Mouse (Mus musculus): Measurements from ENCODE around the gene Clcnkb.
A peak's percentile ranks its signal among the peaks of the same experiment; 100 is the strongest.

Gene Clcnkb

GRCm38 (mm10) chr4:141404518-141405313 is 11.1 kb downstream of the Clcnkb start:
- DNase-seq (ENCODE audit: low spot score) = peak; percentile 93

- DNase-seq (ENCODE audit: low spot score) = no peak
Measured at GRCm38 (mm10) chr4:141400171-141400570, 15.6 kb downstream of the Clcnkb start.

- no peak for DNase-seq (ENCODE audit: low spot score)
Measured at GRCm38 (mm10) chr4:141398545-141398944, 17.3 kb downstream of the Clcnkb start, which contains the start of gene Clcnka. Clcnka (minus strand) TSS chr4:141398724.

GRCm38 (mm10) chr4:141397861-141398260 is 18.0 kb downstream of the Clcnkb start:
- no peak for DNase-seq (ENCODE audit: low spot score)

GRCm38 (mm10) chr4:141394751-141395150 is 21.1 kb downstream of the Clcnkb start:
- no peak for DNase-seq (ENCODE audit: low spot score)

GRCm38 (mm10) chr4:141391293-141391692 is 24.5 kb downstream of the Clcnkb start:
- DNase-seq (ENCODE audit: low spot score) = no peak

GRCm38 (mm10) chr4:141389366-141390150 is 26.3 kb downstream of the Clcnkb start:
- no peak for DNase-seq (ENCODE audit: low spot score)

GRCm38 (mm10) chr4:141387933-141388332 is 27.9 kb downstream of the Clcnkb start:
- no peak for DNase-seq (ENCODE audit: low spot score)

GRCm38 (mm10) chr4:141387093-141387784 is 28.6 kb downstream of the Clcnkb start:
- DNase-seq (ENCODE audit: low spot score) = peak; percentile 86

GRCm38 (mm10) chr4:141386150-141386549 is 29.7 kb downstream of the Clcnkb start:
- no peak for DNase-seq (ENCODE audit: low spot score)

GRCm38 (mm10) chr4:141385275-141385674 is 30.5 kb downstream of the Clcnkb start:
- DNase-seq (ENCODE audit: low spot score) = peak; percentile 59

- DNase-seq (ENCODE audit: low spot score) = peak; percentile 62
Measured at GRCm38 (mm10) chr4:141382406-141382805, 33.4 kb downstream of the Clcnkb start.

GRCm38 (mm10) chr4:141379674-141380073 is 36.1 kb downstream of the Clcnkb start:
- no peak for DNase-seq (ENCODE audit: low spot score)

GRCm38 (mm10) chr4:141372426-141372825 is 43.4 kb downstream of the Clcnkb start:
- DNase-seq (ENCODE audit: low spot score) = no peak

GRCm38 (mm10) chr4:141367997-141368791 is 47.6 kb downstream of the Clcnkb start, which contains the start of gene Fam131c:
Fam131c (plus strand) TSS chr4:141368220.
- no peak for DNase-seq (ENCODE audit: low spot score)

GRCm38 (mm10) chr4:141365876-141366275 is 49.9 kb downstream of the Clcnkb start:
- no peak for DNase-seq (ENCODE audit: low spot score)

- no peak for DNase-seq (ENCODE audit: low spot score)
Measured at GRCm38 (mm10) chr4:141365126-141365525, 50.7 kb downstream of the Clcnkb start.

- peak; percentile 93 for DNase-seq (ENCODE audit: low spot score)
Measured at GRCm38 (mm10) chr4:141362937-141363548, 52.8 kb downstream of the Clcnkb start.

GRCm38 (mm10) chr4:141360846-141361245 is 55.0 kb downstream of the Clcnkb start:
- DNase-seq (ENCODE audit: low spot score) = no peak

- no peak for DNase-seq (ENCODE audit: low spot score)
Measured at GRCm38 (mm10) chr4:141359222-141359621, 56.6 kb downstream of the Clcnkb start.

- DNase-seq (ENCODE audit: low spot score) = no peak
Measured at GRCm38 (mm10) chr4:141357811-141358210, 58.0 kb downstream of the Clcnkb start.

All from testis, postnatal 10 days (tissue).